Mouse (Mus musculus) midbrain, postnatal 0 days (tissue): Measurements from ENCODE around the gene Slc5a5. TPM values are rescaled to one million over a fixed set of nuclear protein-coding genes. Genes with fewer than 3 reads are reported as not detected.

Experiments used
- ATAC-seq: fragments of 200-750 bp; cut with Nextera tagmentation; 2 replicates; pipeline ENCODE4 v1.8.0; 2017; ENCODE audit warnings: moderate number of reproducible peaks, mild to moderate bottlenecking, moderate TSS enrichment, moderate library complexity; ENCODE audit not compliant: low FRiP score
- DNase-seq: peaks from one replicate; pipeline ENCODE4 v3.0.0-alpha.2; 2015; ENCODE audit warnings: low spot score
- H3K27ac ChIP-seq: fragments of 300-500 bp; sonication (generic); 2 replicates; pipeline ENCODE4 v1.5.1; 2014; ENCODE audit warnings: low read depth, mild to moderate bottlenecking, low read length, mixed read lengths
- H3K27me3 ChIP-seq: fragments of 300-500 bp; sonication (generic); 2 replicates; pipeline ENCODE4 v1.6.1; 2014; ENCODE audit warnings: low read length, control low read depth, mixed read lengths; ENCODE audit not compliant: insufficient read depth
- H3K36me3 ChIP-seq: fragments of 300-500 bp; sonication (generic); 2 replicates; pipeline ENCODE4 v1.6.1; 2014; ENCODE audit warnings: low read length, control low read depth, mixed read lengths; ENCODE audit not compliant: insufficient read depth
- H3K4me1 ChIP-seq: fragments of 300-500 bp; sonication (generic); 2 replicates; pipeline ENCODE4 v1.6.1; 2014; ENCODE audit warnings: mild to moderate bottlenecking, control low read depth, antibody characterized with exemption, low read length, mixed read lengths; ENCODE audit not compliant: insufficient read depth
- H3K4me2 ChIP-seq: fragments of 300-500 bp; sonication (generic); 2 replicates; pipeline ENCODE4 v1.6.1; 2014; ENCODE audit warnings: low read depth, mild to moderate bottlenecking, low read length, mixed read lengths; ENCODE audit not compliant: poor library complexity, severe bottlenecking
- H3K4me3 ChIP-seq: fragments of 300-500 bp; sonication (generic); 2 replicates; pipeline ENCODE4 v1.5.1; 2014; ENCODE audit warnings: low read depth, mild to moderate bottlenecking, low read length, moderate library complexity
- H3K9ac ChIP-seq: fragments of 300-500 bp; sonication (generic); replicated peaks from 2 replicates; pipeline ENCODE4 v1.6.1; 2014; ENCODE audit warnings: mild to moderate bottlenecking, low read length, moderate library complexity, mixed read lengths; ENCODE audit not compliant: poor library complexity, severe bottlenecking
- H3K9me3 ChIP-seq: fragments of 300-500 bp; sonication (generic); 2 replicates; pipeline ENCODE4 v1.6.1; 2016; ENCODE audit warnings: low read length, control low read depth
- CTCF ChIP-seq: IDR thresholded peaks from 2 replicates; pipeline ENCODE4 v1.5.1; 2016; ENCODE audit warnings: antibody characterized with exemption, mild to moderate bottlenecking
- WGBS: fragments of 180-500 bp; shearing (Covaris S2); extraction: QIAGEN DNeasy Blood & Tissue Kit; methylation state at CpG from one replicate; pipeline ENCODE4 v1.1.7; 2014; 5-methylcytosine and 5-hydroxymethylcytosine counted together
- polyA plus RNA-seq: library from polyadenylated mRNA; unstranded; fragments of >200 nt; fragmentation: Nextera tagmentation; extraction: Ambion mirVana; gene quantifications from 2 replicates; pipeline ENCODE4 v1.2.1, GENCODE M21; 2015
- total RNA-seq: library from RNA; depleted of rRNA; stranded (reverse); fragments of >200 nt; gene quantifications from 2 replicates; pipeline ENCODE4 v1.2.3, GENCODE M21; 2014; rRNA removed

Slc5a5 gene
- total RNA-seq (1.2 and 2.1 TPM in 2 replicates), polyA plus RNA-seq (3.7 and 4.1 TPM in 2 replicates)

GRCm38 (mm10) chr8:70892022-70892895 lies at the start of gene Slc5a5:
Slc5a5 (minus strand) TSS chr8:70892757.
- WGBS: 8% methylated on average over 69 of the region's 80 CpGs
- no peak within 1 kb of the TSS; the same call in 1 of the 2 replicates for H3K4me3 ChIP-seq
- no peak within 1 kb of the TSS for H3K27ac ChIP-seq
- ATAC-seq: no peak
- no peak for TF ChIP-seq CTCF
- peak within 1 kb of the TSS; percentile 28; the same call in 1 of the 2 replicates for H3K4me2 ChIP-seq
- H3K9me3 ChIP-seq: no peaks in the 10 kb centered on the region
- H3K36me3 ChIP-seq: peaks cover 21% of the 10 kb centered on the region
- H3K4me1 ChIP-seq: 0 out of 2 replicates have a peak, but pooled peaks cover 2% of the 10 kb centered on the region
- H3K9ac ChIP-seq: no peak within 1 kb of the TSS; the same call in 1 of the 2 replicates
- H3K27me3 ChIP-seq: peaks cover 20% of the 10 kb centered on the region
- no peak for DNase-seq

GRCm38 (mm10) chr8:70941478-70941877 lies 48.9 kb upstream of the Slc5a5 start:
- Histone ChIP-seq H3K9me3 (no peaks in the 10 kb centered on the region), H3K4me2 (no peak overlapping the region), H3K36me3 (no peaks in the 10 kb centered on the region), H3K27me3 (no peaks in the 10 kb centered on the region), H3K4me3 (no peak overlapping the region), H3K9ac (no peak overlapping the region), H3K4me1 (no peaks in the 10 kb centered on the region), H3K27ac (no peak overlapping the region)
- WGBS: 70% methylated on average over 2 of the region's 2 CpGs
- no peak for DNase-seq
- ATAC-seq: no peak
- TF ChIP-seq CTCF: no peak

- no peak for TF ChIP-seq CTCF
- Histone ChIP-seq H3K27me3 (no peaks in the 10 kb centered on the region), H3K9ac (no peak overlapping the region), H3K4me3 (no peak overlapping the region), H3K4me2 (no peak overlapping the region), H3K36me3 (peaks cover 9% of the 10 kb centered on the region), H3K27ac (no peak overlapping the region), H3K4me1 (no peaks in the 10 kb centered on the region), H3K9me3 (no peaks in the 10 kb centered on the region)
- WGBS: 79% methylated on average over 6 of the region's 6 CpGs
- ATAC-seq (no peak), DNase-seq (no peak)
These were observed 44.6 kb upstream of the Slc5a5 start for GRCm38 (mm10) chr8:70937200-70937599.

GRCm38 (mm10) chr8:70934786-70935185 lies 42.2 kb upstream of the Slc5a5 start:
- WGBS: 72% methylated on average over 7 of the region's 7 CpGs
- Histone ChIP-seq H3K9me3 (no peaks in the 10 kb centered on the region), H3K9ac (no peak overlapping the region), H3K4me3 (no peak overlapping the region), H3K36me3 (peaks cover 19% of the 10 kb centered on the region), H3K4me1 (no peaks in the 10 kb centered on the region), H3K4me2 (no peak overlapping the region), H3K27ac (no peak overlapping the region), H3K27me3 (no peaks in the 10 kb centered on the region)
- ATAC-seq: no peak
- DNase-seq: peak; percentile 32
- no peak for TF ChIP-seq CTCF

- 91% methylated on average over 4 of the region's 4 CpGs for WGBS
- Histone ChIP-seq H3K36me3 (peaks cover 22% of the 10 kb centered on the region), H3K4me2 (no peak overlapping the region), H3K27ac (no peak overlapping the region), H3K4me3 (no peak overlapping the region), H3K9ac (no peak overlapping the region), H3K27me3 (no peaks in the 10 kb centered on the region), H3K4me1 (no peaks in the 10 kb centered on the region), H3K9me3 (no peaks in the 10 kb centered on the region)
- DNase-seq (no peak), ATAC-seq (no peak)
- no peak for TF ChIP-seq CTCF
These were observed 40.5 kb upstream of the Slc5a5 start for GRCm38 (mm10) chr8:70933036-70933435.

GRCm38 (mm10) chr8:70931731-70932130 lies 39.2 kb upstream of the Slc5a5 start:
- H3K9ac ChIP-seq: no peak overlapping the region
- no peak for TF ChIP-seq CTCF
- no peak overlapping the region for H3K4me2 ChIP-seq
- H3K4me1 ChIP-seq: no peaks in the 10 kb centered on the region
- 94% methylated on average over 11 of the region's 11 CpGs for WGBS
- H3K27ac ChIP-seq: no peak overlapping the region
- H3K9me3 ChIP-seq: no peaks in the 10 kb centered on the region
- no peaks in the 10 kb centered on the region for H3K27me3 ChIP-seq
- DNase-seq (no peak), ATAC-seq (no peak)
- peaks cover 22% of the 10 kb centered on the region for H3K36me3 ChIP-seq
- H3K4me3 ChIP-seq: no peak overlapping the region
